Comparison of ENCODE assay signal across 9 mouse cellular contexts in genomic region chr8:121451404-121452076, GRCm38 (mm10).
DNase-seq lines count a peak whose midpoint lies in the region; ATAC-seq and TF ChIP-seq lines count a peak whose summit lies in the region.
"Had no signal": no experiment of that assay in that cellular context is flagged by ENCODE, and none has a peak within 500 bp of the region (broad histone marks: within the 10 kb centered on the region; RNA-seq: fewer than 3 reads in every experiment).

No protein-coding gene starts in this region.

- no peak overlapping the region for H3K4me3 ChIP-seq in forebrain, embryonic 16.5 days (replicated peaks; ENCODE audit: low read length)
- H3K4me3 ChIP-seq in hindbrain, postnatal 0 days (ENCODE audit: low read length) = no peak overlapping the region
- H3K4me3 ChIP-seq: megakaryocyte, embryonic 14.5 days had no signal

- H3K9me3 ChIP-seq in forebrain, embryonic 16.5 days (ENCODE audit: control insufficient read depth, low read length) = no peaks in the 10 kb centered on the region
- no peaks in the 10 kb centered on the region for H3K9me3 ChIP-seq in hindbrain, postnatal 0 days (ENCODE audit: low read length)
- H3K9me3 ChIP-seq: megakaryocyte, embryonic 14.5 days had no signal

- H3K36me3 ChIP-seq in forebrain, embryonic 16.5 days (ENCODE audit: control insufficient read depth, insufficient read depth) = no peaks in the 10 kb centered on the region
- no peaks in the 10 kb centered on the region for H3K36me3 ChIP-seq in hindbrain, postnatal 0 days (ENCODE audit: insufficient read depth, low read length)

- TF ChIP-seq CTCF in hindbrain, postnatal 0 days (IDR thresholded peaks at IDR 0.05; ENCODE audit: low read depth) = no peak

- H3K4me2 ChIP-seq in forebrain, embryonic 16.5 days (ENCODE audit: low read length) = no peak overlapping the region
- no peak overlapping the region for H3K4me2 ChIP-seq in hindbrain, postnatal 0 days (ENCODE audit: low read depth, low read length)

- no peak overlapping the region for H3K9ac ChIP-seq in forebrain, embryonic 16.5 days (replicated peaks; ENCODE audit: low read depth, low read length)
- H3K9ac ChIP-seq in hindbrain, postnatal 0 days (replicated peaks; ENCODE audit: low read length) = no peak overlapping the region

- intact Hi-C loops in gastrocnemius, postnatal 14 days (cut with DNase I; ENCODE audit: low total_unique reads) = no loop called here
- intact Hi-C loops in left cerebral cortex, postnatal 36 days (cut with DNase I) = no loop called here

- peak; percentile 76 for DNase-seq in adrenal gland, postnatal 10 days
- peak; percentile 66 for DNase-seq in gastrocnemius, postnatal 14 days
- peak; percentile 83 for DNase-seq in kidney, adult 18-20 months
- DNase-seq in lung, postnatal 14 days = peak; percentile 74
- no peak for DNase-seq in left cerebral cortex, postnatal 36 days (ENCODE audit: low spot score in 2 of 2)
- no peak for DNase-seq in hindbrain, postnatal 0 days (ENCODE audit: low spot score)

- WGBS in forebrain, embryonic 16.5 days = 76% methylated on average over 16 of the region's 16 CpGs
- 73% methylated on average over 16 of the region's 16 CpGs for WGBS in hindbrain, postnatal 0 days

- H3K27me3 ChIP-seq in forebrain, embryonic 16.5 days (replicated peaks; ENCODE audit: control insufficient read depth, insufficient read depth, low read length) = no peaks in the 10 kb centered on the region
- no peaks in the 10 kb centered on the region for H3K27me3 ChIP-seq in hindbrain, postnatal 0 days (ENCODE audit: insufficient read depth, low read length)

- no peak for ATAC-seq in forebrain, embryonic 16.5 days
- no peak for ATAC-seq in hindbrain, postnatal 0 days
- ATAC-seq: forebrain, embryonic 14.5 days had no signal

- H3K27ac ChIP-seq in forebrain, embryonic 16.5 days (ENCODE audit: low read length) = no peak overlapping the region
- no peak overlapping the region for H3K27ac ChIP-seq in hindbrain, postnatal 0 days

- H3K4me1 ChIP-seq in forebrain, embryonic 16.5 days (replicated peaks; ENCODE audit: control insufficient read depth, insufficient read depth, low read length) = no peaks in the 10 kb centered on the region
- no peaks in the 10 kb centered on the region for H3K4me1 ChIP-seq in hindbrain, postnatal 0 days (ENCODE audit: insufficient read depth, low read length)

Comparison
In these comparisons a context has a peak if more than half of its experiments do, and no peak if none do; other contexts are left out.
1. DNase-seq: peak in adrenal gland, postnatal 10 days (single experiment), gastrocnemius, postnatal 14 days (single experiment), kidney, adult 18-20 months (single experiment) and lung, postnatal 14 days (single experiment); none in left cerebral cortex, postnatal 36 days (0 of 2) and hindbrain, postnatal 0 days (single experiment).